Mouse (Mus musculus) macrophage (primary cell): ENCODE results near the gene Klk1b9. TPM values are rescaled to one million over a fixed set of nuclear protein-coding genes. Genes with fewer than 3 reads are reported as not detected.
"Not testable (repeated sequence)": the region's sequence is repeated elsewhere in the genome, so short reads cannot be mapped to it uniquely, and the experiment has no call there.

ENCODE experiments used
- H3K27ac ChIP-seq: fragments of 350-480 bp; formaldehyde crosslinking; 2 replicates; pipeline ENCODE4 v1.9.0; 2021
- H3K36me3 ChIP-seq: fragments of 350-480 bp; formaldehyde crosslinking; 2 replicates; pipeline ENCODE4 v1.9.0; 2021; ENCODE audit errors: inconsistent target
- H3K4me3 ChIP-seq: fragments of 350-480 bp; formaldehyde crosslinking; 2 replicates; pipeline ENCODE4 v1.9.0; 2021; ENCODE audit errors: inconsistent target
- H3K79me2 ChIP-seq: fragments of 350-480 bp; formaldehyde crosslinking; 2 replicates; pipeline ENCODE4 v1.9.0; 2021; ENCODE audit errors: inconsistent target
- WGBS: methylation state at CpG from one replicate; pipeline ENCODE4 v1.1.7; 2026; ENCODE audit warnings: inconsistent platforms; ENCODE audit not compliant: missing documents; 5-methylcytosine and 5-hydroxymethylcytosine counted together
- polyA plus RNA-seq: library from polyadenylated mRNA; stranded (reverse); fragments of 250-400 nt; gene quantifications from 3 replicates; pipeline ENCODE4 v1.2.4, GENCODE M21; 2018; ENCODE audit warnings: inconsistent platforms
- total RNA-seq, 78 experiments: library from RNA; depleted of rRNA; stranded (reverse); fragments of 250-400 nt; gene quantifications; 1 replicate in 9 of 78; 2 replicates in 24 of 78; 3 replicates in 43 of 78; 4 replicates in 2 of 78; pipeline ENCODE4 v1.2.4; 2018; ENCODE audit warnings: inconsistent platforms in 56 of 78

Klk1b9 gene
- not detected for total RNA-seq (2018; cell fraction: chromatin; rRNA removed)
- total RNA-seq (2018; cell fraction: cytosol; rRNA removed), result under 1 TPM in 6 of 26 experiments, not detected in 20; 0.14 to 0.42 (median 0.25) TPM
- under 1 TPM in 1 of 26 experiments, not detected in 25; 0.75 TPM for total RNA-seq (2018; cell fraction: nucleus; rRNA removed)
- polyA plus RNA-seq, result 0.40 TPM in 1 of 3 replicates, not detected in the others

DNA sequence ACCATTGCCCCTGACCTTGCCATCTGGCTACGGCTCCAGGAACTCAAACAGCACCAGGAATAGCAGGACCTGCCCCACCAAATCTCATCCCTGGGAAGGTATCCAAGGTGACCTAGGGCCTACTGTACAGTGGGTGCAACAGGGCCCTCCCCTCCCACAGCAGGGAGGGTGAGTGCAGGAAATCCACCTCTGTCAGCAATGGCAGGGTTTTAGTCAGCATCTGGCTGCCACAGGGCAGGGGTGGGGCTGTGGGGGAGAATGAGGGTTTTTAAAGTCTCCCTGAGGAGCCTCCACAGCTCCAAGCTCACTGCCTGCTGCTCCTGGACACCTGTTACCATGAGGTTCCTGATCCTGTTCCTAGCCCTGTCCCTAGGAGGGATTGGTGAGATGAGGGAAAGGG lies at the start of gene Klk1b9:
Gene Klk1b9 (plus strand): TSS at position 301 of the 400 bp plus-strand sequence.
- H3K4me3 ChIP-seq, H3K27ac ChIP-seq, H3K36me3 ChIP-seq, H3K79me2 ChIP-seq: not testable (repeated sequence)
- WGBS, result 100% methylated on average over 1 of the region's 1 CpGs

DNA sequence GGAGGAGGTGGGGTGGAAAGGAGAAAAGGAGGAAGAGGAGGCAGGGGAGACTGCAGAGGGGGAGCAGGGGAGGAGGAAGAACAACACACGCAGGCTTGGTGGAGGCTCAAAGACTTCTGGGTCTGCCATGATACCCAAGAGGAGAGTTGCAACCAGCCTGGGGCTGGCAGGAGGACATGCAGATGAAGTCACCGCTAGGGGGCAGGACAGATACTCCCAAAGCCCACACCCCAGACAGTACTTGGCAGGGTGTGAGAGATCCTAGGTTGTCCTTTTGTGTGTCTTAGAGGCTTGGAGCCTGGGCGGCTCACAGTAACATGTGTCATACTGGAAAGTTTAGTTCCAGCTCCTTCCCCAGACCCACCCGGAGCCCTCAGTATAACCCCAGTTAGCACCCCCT lies 47.3 kb upstream of the Klk1b9 start:
- no peaks in the 10 kb centered on the region for H3K36me3 ChIP-seq
- H3K27ac ChIP-seq, result no peak overlapping the region
- H3K4me3 ChIP-seq, result no peak overlapping the region
- WGBS, result 61% methylated on average over 4 of the region's 4 CpGs
- no peaks in the 10 kb centered on the region for H3K79me2 ChIP-seq

DNA sequence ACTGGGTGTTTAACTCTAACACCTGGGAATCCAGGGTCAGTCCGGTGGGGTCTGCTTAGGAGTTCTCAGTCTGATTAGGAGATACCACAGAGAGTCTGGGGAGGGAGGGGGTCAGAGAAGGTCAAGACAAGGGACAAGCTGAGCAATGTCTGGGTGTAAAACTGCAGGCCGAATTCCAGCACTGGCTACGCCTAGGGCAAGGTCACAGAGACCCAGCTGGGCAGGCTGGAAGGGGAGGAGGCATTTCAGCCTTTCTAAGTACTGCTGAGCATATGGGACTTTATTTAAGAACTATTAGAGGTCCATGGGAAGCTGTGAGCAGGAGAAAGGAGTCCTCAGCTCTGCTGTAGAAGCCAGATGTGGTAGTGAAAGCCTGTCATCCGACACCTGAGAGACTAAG lies 43.5 kb upstream of the Klk1b9 start:
- 88% methylated on average over 4 of the region's 4 CpGs for WGBS
- H3K79me2 ChIP-seq, result no peaks in the 10 kb centered on the region
- no peaks in the 10 kb centered on the region for H3K36me3 ChIP-seq
- no peak overlapping the region for H3K27ac ChIP-seq
- no peak overlapping the region for H3K4me3 ChIP-seq

DNA sequence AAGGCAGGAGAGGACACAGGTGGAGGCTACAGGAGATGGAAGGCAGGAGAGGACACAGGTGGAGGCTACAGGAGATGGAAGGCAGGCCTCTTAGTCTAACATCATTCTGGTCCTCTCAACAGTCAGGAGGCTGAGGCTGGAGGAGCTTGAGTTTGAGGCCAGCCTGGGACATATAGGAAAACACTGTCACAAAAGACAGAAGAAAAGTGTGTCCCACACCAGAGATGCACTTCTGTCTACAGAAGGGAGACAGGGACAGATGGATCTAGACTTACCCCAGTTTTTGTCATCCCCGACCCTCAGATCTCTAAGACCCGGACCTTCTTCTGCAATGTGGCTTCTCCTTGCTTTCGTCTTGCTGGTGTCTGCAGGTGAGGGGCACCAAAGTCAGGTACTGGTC lies 42.4 kb upstream of the Klk1b9 start, which contains the start of gene Klk15:
Gene Klk15 (plus strand): TSS at position 301 of the 400 bp plus-strand sequence.
- no peaks in the 10 kb centered on the region for H3K79me2 ChIP-seq
- no peaks in the 10 kb centered on the region for H3K36me3 ChIP-seq
- no peak within 1 kb of the TSS for H3K27ac ChIP-seq
- 100% methylated on average over 3 of the region's 3 CpGs for WGBS
- H3K4me3 ChIP-seq, result no peak within 1 kb of the TSS

DNA sequence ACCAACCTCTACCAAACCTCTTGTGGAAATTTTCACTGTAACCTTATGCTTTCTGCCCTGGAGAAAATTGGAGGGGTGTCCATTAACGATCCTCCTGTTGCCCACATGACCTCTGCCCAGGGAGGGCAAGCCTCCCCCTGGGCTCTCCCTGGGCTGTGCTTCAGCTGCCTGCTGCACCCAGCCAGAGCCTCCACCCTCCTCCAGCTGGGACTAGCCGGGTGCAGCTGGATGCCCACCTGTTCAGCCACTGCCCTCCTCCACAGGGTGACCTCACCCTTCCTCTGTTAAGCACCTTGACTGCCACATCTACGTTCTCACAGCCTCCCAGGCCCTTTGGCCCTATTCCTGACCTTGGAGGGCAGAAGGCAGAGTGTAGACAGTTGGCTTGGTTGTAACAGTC lies 41.1 kb upstream of the Klk1b9 start:
- no peak overlapping the region for H3K4me3 ChIP-seq
- 76% methylated on average over 3 of the region's 3 CpGs for WGBS
- H3K27ac ChIP-seq, result no peak overlapping the region
- no peaks in the 10 kb centered on the region for H3K79me2 ChIP-seq
- no peaks in the 10 kb centered on the region for H3K36me3 ChIP-seq

DNA sequence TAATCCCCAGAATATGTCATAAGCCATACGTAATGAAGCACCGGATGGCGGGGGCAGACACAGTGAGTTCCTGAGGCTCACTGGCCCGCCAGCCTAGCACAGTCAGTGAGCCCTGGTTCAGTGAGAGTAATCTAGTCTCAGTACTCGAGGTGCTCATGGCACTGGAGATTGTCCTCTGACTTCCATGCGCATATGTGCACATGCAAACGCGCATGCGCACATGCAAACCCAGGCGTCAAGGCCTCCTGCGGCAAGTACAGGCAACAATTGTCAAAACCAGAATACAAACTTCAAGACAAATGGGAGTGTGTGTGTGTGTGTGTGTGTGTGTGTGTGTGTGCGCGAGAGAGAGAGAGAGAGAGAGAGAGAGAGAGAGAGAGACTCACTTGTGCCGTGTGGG lies 39.3 kb upstream of the Klk1b9 start:
- no peak overlapping the region for H3K27ac ChIP-seq
- no peaks in the 10 kb centered on the region for H3K36me3 ChIP-seq
- 92% methylated on average over 13 of the region's 14 CpGs for WGBS
- H3K4me3 ChIP-seq, result no peak overlapping the region
- no peaks in the 10 kb centered on the region for H3K79me2 ChIP-seq

DNA sequence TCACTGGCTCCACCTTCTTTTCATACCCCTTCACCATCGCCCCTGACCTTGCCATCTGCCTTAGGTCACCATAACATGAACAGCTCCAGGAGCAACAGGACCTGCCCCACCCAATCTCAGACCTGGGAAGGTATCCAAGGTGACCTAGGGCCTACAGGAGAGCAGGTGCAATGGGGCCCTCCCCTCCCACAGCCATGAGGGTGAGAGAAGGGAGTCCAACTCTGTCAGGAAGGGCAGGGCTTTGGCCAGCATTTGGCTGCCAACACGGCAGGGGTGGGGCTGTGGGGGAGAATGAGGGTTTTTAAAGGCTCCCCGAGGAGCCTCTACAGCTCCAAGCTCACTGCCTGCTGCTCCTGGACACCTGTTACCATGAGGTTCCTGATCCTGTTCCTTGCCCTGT lies 33.6 kb upstream of the Klk1b9 start:
- 72% methylated on average over 3 of the region's 3 CpGs for WGBS
- H3K4me3 ChIP-seq, H3K36me3 ChIP-seq, H3K27ac ChIP-seq, H3K79me2 ChIP-seq: not testable (repeated sequence)

DNA sequence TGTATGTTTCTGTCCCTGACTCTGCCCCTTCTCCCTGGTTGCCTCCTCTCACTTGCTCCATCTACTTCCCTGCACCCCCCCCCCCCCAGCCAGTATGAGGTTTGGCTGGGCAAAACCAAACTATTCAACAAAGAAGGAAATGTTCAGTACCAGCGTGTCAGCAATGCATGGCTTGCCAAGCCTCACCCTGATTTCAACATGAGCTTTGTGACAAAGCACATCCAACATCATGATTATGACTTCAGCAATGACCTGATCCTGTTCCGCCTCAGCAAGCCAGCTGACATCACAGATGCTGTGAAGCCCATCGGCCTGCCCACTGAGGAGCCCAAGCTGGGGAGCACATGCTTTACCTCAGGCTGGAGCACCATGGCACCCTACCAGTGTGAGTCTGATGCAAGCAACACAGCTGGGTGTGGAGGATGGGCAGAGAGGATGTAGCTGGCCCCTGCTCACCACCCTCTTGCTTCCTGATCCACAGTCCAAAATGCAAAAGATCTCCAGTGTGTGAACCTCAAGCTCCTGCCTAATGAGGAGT lies 31.1 kb upstream of the Klk1b9 start:
- Histone ChIP-seq H3K36me3 (no peaks in the 10 kb centered on the region), H3K4me3 (no peak overlapping the region), H3K79me2 (no peaks in the 10 kb centered on the region), H3K27ac (no peak overlapping the region; the same call in none of the 2 replicates)
- WGBS, result 58% methylated on average over 3 of the region's 3 CpGs

DNA sequence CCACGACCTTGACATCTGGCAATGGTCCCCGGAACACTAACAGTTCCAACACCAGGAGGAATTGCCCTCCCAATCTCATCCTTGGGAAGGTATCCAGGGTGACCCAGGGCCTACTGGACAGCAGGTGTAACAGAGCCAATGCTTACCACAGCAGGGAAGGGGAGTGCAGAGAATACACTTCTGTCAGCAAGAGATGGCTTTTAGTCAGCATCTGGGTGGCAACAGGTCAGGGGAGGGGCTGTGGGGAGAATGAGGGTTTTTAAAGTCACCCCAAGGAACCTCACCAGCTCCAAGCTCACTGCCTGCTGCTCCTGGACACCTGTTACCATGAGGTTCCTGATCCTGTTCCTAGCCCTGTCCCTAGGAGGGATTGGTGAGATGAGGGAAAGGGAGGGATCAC lies 25.5 kb upstream of the Klk1b9 start, which contains the start of gene Klk1b8:
Gene Klk1b8 (plus strand): TSS at position 301 of the 400 bp plus-strand sequence.
- Histone ChIP-seq H3K27ac (no peak within 1 kb of the TSS), H3K36me3 (no peaks in the 10 kb centered on the region), H3K4me3 (no peak within 1 kb of the TSS), H3K79me2 (no peaks in the 10 kb centered on the region)
- WGBS, result 73% methylated on average over 2 of the region's 2 CpGs

DNA sequence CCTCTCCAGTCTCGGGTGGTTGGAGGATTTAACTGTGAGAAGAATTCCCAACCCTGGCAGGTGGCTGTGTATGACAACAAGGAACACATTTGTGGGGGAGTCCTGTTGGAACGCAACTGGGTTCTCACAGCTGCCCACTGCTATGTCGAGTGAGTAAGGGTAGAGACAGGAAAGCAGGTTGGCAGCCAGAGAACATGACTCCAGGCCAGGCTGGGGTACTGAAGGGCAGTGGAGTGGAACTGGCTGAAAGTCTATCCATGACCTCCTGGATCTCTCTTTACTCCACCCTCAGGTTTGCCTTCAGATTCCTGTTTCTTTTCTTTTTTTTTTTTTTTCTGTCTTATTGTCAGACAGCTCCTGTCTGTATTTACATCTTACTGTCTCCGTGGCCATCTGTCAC lies 23.2 kb upstream of the Klk1b9 start:
- 75% methylated on average over 4 of the region's 4 CpGs for WGBS
- Histone ChIP-seq H3K79me2 (no peaks in the 10 kb centered on the region), H3K27ac (no peak overlapping the region), H3K4me3 (no peak overlapping the region), H3K36me3 (no peaks in the 10 kb centered on the region)

DNA sequence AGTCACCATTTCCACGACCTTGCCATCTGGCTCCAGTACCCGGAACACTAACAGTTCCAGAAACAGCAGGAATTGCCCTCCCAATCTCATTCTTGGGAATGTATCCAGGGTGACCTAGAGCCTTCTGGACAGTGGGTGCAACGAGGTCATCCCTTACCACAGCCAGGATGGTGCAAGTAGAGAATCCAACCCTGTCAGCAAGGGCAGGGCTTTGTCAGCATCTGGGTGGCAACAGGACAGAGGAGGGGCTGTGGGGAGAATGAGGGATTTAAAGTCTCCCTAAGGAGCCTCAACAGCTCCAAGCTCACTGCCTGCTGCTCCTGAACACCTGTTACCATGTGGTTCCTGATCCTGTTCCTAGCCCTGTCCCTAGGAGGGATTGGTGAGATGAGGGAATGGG lies 9.4 kb upstream of the Klk1b9 start, which contains the start of gene Klk1b1:
Gene Klk1b1 (plus strand): TSS at position 301 of the 400 bp plus-strand sequence.
- Histone ChIP-seq H3K36me3 (no peaks in the 10 kb centered on the region), H3K27ac (peak within 1 kb of the TSS; percentile 8; the same call in 1 of the 2 replicates), H3K79me2 (no peaks in the 10 kb centered on the region), H3K4me3 (no peak within 1 kb of the TSS)
- 70% methylated on average over 3 of the region's 3 CpGs for WGBS

DNA sequence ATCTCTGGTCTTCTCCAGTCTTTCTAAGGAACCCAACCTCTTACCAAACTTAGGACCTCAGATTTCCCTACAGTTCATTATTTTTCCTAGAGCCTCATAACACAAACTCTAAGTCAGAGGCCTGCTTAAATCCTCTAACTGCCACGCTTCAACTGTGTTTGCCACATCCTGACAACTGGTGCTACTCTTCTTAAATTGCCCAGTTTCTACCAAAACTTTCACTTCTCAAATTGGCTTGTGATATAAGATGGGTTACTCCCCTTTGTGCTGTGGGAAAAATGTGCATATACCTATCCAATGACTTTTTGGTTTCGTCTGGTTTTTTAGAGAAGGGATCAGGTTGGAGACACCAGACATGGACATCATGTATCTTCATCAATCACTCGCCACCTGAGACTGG lies 8.8 kb upstream of the Klk1b9 start:
- 57% methylated on average over 3 of the region's 3 CpGs for WGBS
- no peaks in the 10 kb centered on the region for H3K79me2 ChIP-seq
- no peaks in the 10 kb centered on the region for H3K36me3 ChIP-seq
- peak overlapping the region; percentile 8; the same call in 1 of the 2 replicates for H3K27ac ChIP-seq
- no peak overlapping the region for H3K4me3 ChIP-seq

DNA sequence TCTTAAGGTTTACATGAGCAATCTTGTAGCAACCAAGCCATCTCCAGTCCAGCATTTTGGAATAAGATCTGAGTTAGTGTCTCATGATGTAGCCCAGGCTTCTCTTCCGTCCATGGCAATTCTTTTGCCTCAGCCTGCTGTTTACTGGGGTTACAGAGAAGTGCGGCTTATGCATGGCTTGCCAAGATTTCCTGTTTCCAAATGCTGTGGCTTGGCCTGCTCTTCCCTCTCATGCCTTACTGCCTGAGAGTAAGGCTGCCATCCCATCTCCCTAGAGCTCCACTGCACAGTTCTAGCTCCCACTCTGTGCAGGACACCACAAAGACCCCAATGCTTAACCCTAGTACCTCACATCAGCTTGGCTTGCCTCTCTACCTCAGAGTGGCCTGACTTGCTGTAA lies 8.2 kb upstream of the Klk1b9 start:
- H3K79me2 ChIP-seq, result no peaks in the 10 kb centered on the region
- WGBS, result 46% methylated on average over 2 of the region's 2 CpGs
- peak overlapping the region; percentile 8; the same call in 1 of the 2 replicates for H3K27ac ChIP-seq
- no peak overlapping the region for H3K4me3 ChIP-seq
- no peaks in the 10 kb centered on the region for H3K36me3 ChIP-seq

DNA sequence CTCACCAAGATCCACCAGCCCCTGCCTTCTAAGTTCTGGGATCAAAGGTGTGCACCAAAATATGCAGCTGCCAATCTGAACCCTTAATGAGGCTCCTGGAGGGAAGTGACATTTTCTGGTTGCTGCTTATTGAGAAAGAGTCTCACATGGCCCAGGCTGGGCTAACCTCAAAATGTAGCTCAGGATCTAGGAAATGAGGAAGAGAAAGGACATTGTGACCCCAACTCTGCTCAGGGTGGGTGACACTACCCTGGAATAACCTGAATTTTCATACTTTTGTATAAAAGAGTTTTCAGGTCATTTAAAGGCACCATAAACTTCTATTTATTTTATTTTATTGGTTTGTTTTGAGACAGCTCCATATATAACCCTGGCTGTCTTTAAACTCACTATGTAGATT lies 9.8 kb downstream of the Klk1b9 start:
- Histone ChIP-seq H3K27ac (peak overlapping the region; percentile 42), H3K36me3 (no peaks in the 10 kb centered on the region), H3K4me3 (no peak overlapping the region), H3K79me2 (no peaks in the 10 kb centered on the region)

DNA sequence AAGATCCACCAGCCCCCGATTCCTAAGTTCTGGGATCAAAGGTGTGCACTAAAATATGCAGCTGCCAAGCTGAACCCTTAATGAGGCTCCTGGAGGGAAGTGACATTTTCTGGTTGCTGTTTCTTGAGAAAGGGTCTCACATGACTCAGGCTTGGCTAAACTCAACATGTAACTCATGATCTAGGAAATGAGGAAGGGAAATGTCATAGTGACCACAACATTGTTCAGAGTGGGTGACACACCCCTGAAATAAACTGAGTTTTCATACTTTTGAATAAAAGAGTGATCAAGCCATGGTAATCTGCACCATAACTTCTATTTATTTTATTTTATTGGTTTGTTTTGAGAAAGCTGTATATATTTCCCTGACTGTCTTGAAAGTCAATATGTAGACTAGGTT lies 19.0 kb downstream of the Klk1b9 start:
- not testable (repeated sequence) for H3K79me2 ChIP-seq, H3K4me3 ChIP-seq, H3K36me3 ChIP-seq
- H3K27ac ChIP-seq, result peak overlapping the region; percentile 85
- WGBS, result no CpG with 5 or more reads among the region's 1 CpGs

DNA sequence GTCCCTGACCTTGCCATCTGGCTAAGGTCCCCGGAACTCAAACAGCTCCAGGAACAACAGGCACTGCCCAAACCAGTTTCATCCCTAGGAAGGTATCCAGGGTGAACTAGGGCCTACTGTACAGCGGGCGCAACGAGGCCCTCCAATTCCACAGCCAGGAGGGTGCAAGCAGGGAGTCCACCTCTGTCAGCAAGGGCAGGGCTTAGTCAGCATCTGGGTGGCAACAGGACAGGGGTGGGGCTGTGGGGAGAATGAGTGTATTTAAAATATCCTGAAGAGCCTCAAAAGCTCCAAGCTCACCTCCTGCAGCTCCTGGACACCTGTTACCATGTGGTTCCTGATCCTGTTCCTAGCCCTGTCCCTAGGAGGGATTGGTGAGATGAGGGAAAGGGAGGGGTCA lies 19.7 kb downstream of the Klk1b9 start, which contains the start of gene Klk1b11:
Gene Klk1b11 (plus strand): TSS at position 301 of the 400 bp plus-strand sequence.
- WGBS, result 83% methylated on average over 4 of the region's 4 CpGs
- not testable (repeated sequence) for H3K4me3 ChIP-seq, H3K79me2 ChIP-seq, H3K36me3 ChIP-seq
- H3K27ac ChIP-seq, result peak within 1 kb of the TSS; percentile 85
